Mouse (Mus musculus) olfactory bulb, adult 2 months (tissue): ENCODE data around the gene Zfp811.

Experiments
- CTCF ChIP-seq: fragments of 200-500 bp; IDR thresholded peaks from 2 replicates; pipeline ENCODE4 v1.5.1; 2012; ENCODE audit warnings: low read depth, mild to moderate bottlenecking, low read length, moderate library complexity; ENCODE audit not compliant: insufficient read depth
- POLR2A ChIP-seq: fragments of 200-500 bp; IDR thresholded peaks from 2 replicates; pipeline ENCODE4 v1.6.1; 2012; ENCODE audit warnings: mild to moderate bottlenecking, low read depth, low read length, moderate library complexity; ENCODE audit not compliant: insufficient read depth

DNA sequence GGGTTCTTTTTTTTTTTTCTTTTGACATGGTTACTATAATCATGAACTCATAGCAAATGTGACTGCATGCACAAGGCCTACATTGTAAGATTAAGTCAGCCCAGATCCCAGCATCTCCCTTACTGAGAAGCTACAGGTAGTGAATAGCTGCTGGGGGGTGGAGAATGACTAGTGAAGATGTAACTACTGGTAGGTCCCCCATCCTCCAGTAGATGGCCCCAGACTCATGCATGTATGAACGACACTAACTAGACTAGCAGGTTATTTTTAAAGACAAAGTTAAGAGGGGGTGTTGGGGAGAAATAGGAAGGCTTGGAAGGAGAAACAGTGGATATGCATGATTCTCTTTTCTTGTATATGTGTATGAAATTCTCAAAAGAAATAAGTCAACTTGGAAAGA, 38.5 kb downstream of the Zfp811 start:
- TF ChIP-seq POLR2A = no peak
- TF ChIP-seq CTCF = no peak
